ENCODE assay signal across 21 mouse cellular contexts in genomic region chr6:6175350-6175971, GRCm38 (mm10). TPM values are rescaled to one million over a fixed set of nuclear protein-coding genes. Genes with fewer than 3 reads are reported as not detected.
DNase-seq lines count a peak whose midpoint lies in the region; ATAC-seq and TF ChIP-seq lines count a peak whose summit lies in the region.
"Had no signal": no experiment of that assay in that cellular context is flagged by ENCODE, and none has a peak within 500 bp of the region (broad histone marks: within the 10 kb centered on the region; RNA-seq: fewer than 3 reads in every experiment).

No protein-coding gene starts in this region.

- no peak for DNase-seq in heart, adult 9 months (ENCODE audit: low spot score in 2 of 2)
- DNase-seq in liver, adult 2 months (ENCODE audit: extremely low read depth, low read depth, low spot score), result no peak
- DNase-seq in liver, result no peak
- DNase-seq: adrenal gland, postnatal 10 days; cerebellum, adult 18-20 months; cerebellum, adult 9-11 months; embryo, embryonic 11 days; gastrocnemius, postnatal 36 days; heart, adult 18-20 months; heart, postnatal 14 days had no signal

- H3K9ac ChIP-seq in heart, embryonic 12.5 days, result no peak overlapping the region
- H3K9ac ChIP-seq in liver, adult 2 months (ENCODE audit: low read depth, low read length), result no peak overlapping the region
- no peak overlapping the region for H3K9ac ChIP-seq in midbrain, embryonic 16.5 days (ENCODE audit: low read depth, low read length)
- no peak overlapping the region for H3K9ac ChIP-seq in intestine, embryonic 15.5 days
- no peak overlapping the region for H3K9ac ChIP-seq in forebrain, embryonic 15.5 days (replicated peaks)
- H3K9ac ChIP-seq: embryonic facial prominence, embryonic 15.5 days; heart, embryonic 13.5 days had no signal

- H3K4me3 ChIP-seq in heart, embryonic 12.5 days, result no peak overlapping the region
- H3K4me3 ChIP-seq in liver, adult 2 months (ENCODE audit: insufficient read depth, low read depth, low read length), result no peak overlapping the region
- H3K4me3 ChIP-seq in midbrain, embryonic 16.5 days (ENCODE audit: low read depth, low read length), result no peak overlapping the region
- H3K4me3 ChIP-seq in intestine, embryonic 15.5 days (replicated peaks), result no peak overlapping the region
- H3K4me3 ChIP-seq in forebrain, embryonic 15.5 days, result no peak overlapping the region
- H3K4me3 ChIP-seq: embryonic facial prominence, embryonic 15.5 days; erythroblast, embryonic 14.5 days; forebrain, embryonic 10.5 days; heart, embryonic 13.5 days had no signal

- no peak overlapping the region for H3K4me2 ChIP-seq in heart, embryonic 12.5 days
- H3K4me2 ChIP-seq in midbrain, embryonic 16.5 days (ENCODE audit: low read length), result no peak overlapping the region
- H3K4me2 ChIP-seq in intestine, embryonic 15.5 days (replicated peaks), result no peak overlapping the region
- no peak overlapping the region for H3K4me2 ChIP-seq in forebrain, embryonic 15.5 days (replicated peaks)
- H3K4me2 ChIP-seq: embryonic facial prominence, embryonic 15.5 days; heart, embryonic 13.5 days had no signal

- peaks cover 27% of the 10 kb centered on the region for H3K79me2 ChIP-seq in liver, adult 2 months (ENCODE audit: control insufficient read depth, insufficient read depth, low read length)

- no peak for TF ChIP-seq CTCF in liver, adult 2 months (IDR thresholded peaks at IDR 0.05; ENCODE audit: low read depth, low read length)

- H3K36me3 ChIP-seq in heart, embryonic 12.5 days, result peaks cover 17% of the 10 kb centered on the region
- H3K36me3 ChIP-seq in liver, adult 2 months (ENCODE audit: control insufficient read depth, insufficient read depth, low read length), result peaks cover 29% of the 10 kb centered on the region; the same call in 1 of the 2 replicates
- no peaks in the 10 kb centered on the region for H3K36me3 ChIP-seq in midbrain, embryonic 16.5 days (ENCODE audit: control insufficient read depth, insufficient read depth, low read length)
- no peaks in the 10 kb centered on the region for H3K36me3 ChIP-seq in intestine, embryonic 15.5 days
- no peaks in the 10 kb centered on the region for H3K36me3 ChIP-seq in forebrain, embryonic 15.5 days
- H3K36me3 ChIP-seq: embryonic facial prominence, embryonic 15.5 days had no signal

- H3K9me3 ChIP-seq in heart, embryonic 12.5 days (replicated peaks), result no peaks in the 10 kb centered on the region
- H3K9me3 ChIP-seq in midbrain, embryonic 16.5 days (replicated peaks; ENCODE audit: control insufficient read depth, low read length, poor library complexity, severe bottlenecking), result no peaks in the 10 kb centered on the region
- no peaks in the 10 kb centered on the region for H3K9me3 ChIP-seq in intestine, embryonic 15.5 days
- H3K9me3 ChIP-seq in forebrain, embryonic 15.5 days, result no peaks in the 10 kb centered on the region
- H3K9me3 ChIP-seq: embryonic facial prominence, embryonic 15.5 days; forebrain, embryonic 10.5 days; heart, embryonic 13.5 days had no signal

- 59% methylated on average over 5 of the region's 5 CpGs for WGBS in heart, embryonic 12.5 days
- 79% methylated on average over 5 of the region's 5 CpGs for WGBS in liver, adult 2 months
- 32% methylated on average over 5 of the region's 5 CpGs for WGBS in midbrain, embryonic 16.5 days
- WGBS in intestine, embryonic 15.5 days, result 82% methylated on average over 5 of the region's 5 CpGs
- WGBS in forebrain, embryonic 15.5 days, result 33% methylated on average over 5 of the region's 5 CpGs

- no peaks in the 10 kb centered on the region for H3K27me3 ChIP-seq in heart, embryonic 12.5 days (replicated peaks)
- H3K27me3 ChIP-seq in liver, adult 2 months (ENCODE audit: control insufficient read depth, insufficient read depth, low read length), result no peaks in the 10 kb centered on the region
- no peaks in the 10 kb centered on the region for H3K27me3 ChIP-seq in midbrain, embryonic 16.5 days (ENCODE audit: control insufficient read depth, insufficient read depth, low read depth, low read length)
- H3K27me3 ChIP-seq in intestine, embryonic 15.5 days (replicated peaks), result no peaks in the 10 kb centered on the region
- no peaks in the 10 kb centered on the region for H3K27me3 ChIP-seq in forebrain, embryonic 15.5 days
- H3K27me3 ChIP-seq: embryonic facial prominence, embryonic 15.5 days; heart, embryonic 13.5 days had no signal

- ATAC-seq in heart, embryonic 12.5 days (ENCODE audit: insufficient number of reproducible peaks, low FRiP score), result no peak
- 0 out of 2 replicates have a peak, but pooled peaks have one; percentile 22 for ATAC-seq in common myeloid progenitor, adult 5-6 weeks (replicated peaks; ENCODE audit: low read depth, poor library complexity, severe bottlenecking)
- peak; percentile 36; the same call in 1 of the 2 replicates for ATAC-seq in midbrain, embryonic 16.5 days
- ATAC-seq in intestine, embryonic 15.5 days, result no peak
- no peak for ATAC-seq in forebrain, embryonic 15.5 days (replicated peaks)
- ATAC-seq: forebrain, embryonic 14.5 days; hindbrain, embryonic 16.5 days had no signal

- TF ChIP-seq POLR2A in liver, adult 2 months (IDR thresholded peaks at IDR 0.05; ENCODE audit: extremely low read depth, insufficient read depth, low read length), result no peak

- peak overlapping the region; percentile 8; the same call in 1 of the 2 replicates for H3K27ac ChIP-seq in heart, embryonic 12.5 days (ENCODE audit: poor library complexity, severe bottlenecking)
- H3K27ac ChIP-seq in liver, adult 2 months (replicated peaks; ENCODE audit: insufficient read depth, low read depth, low read length), result 0 out of 2 replicates have a peak overlapping the region, but pooled peaks have one; percentile 9
- H3K27ac ChIP-seq in midbrain, embryonic 16.5 days (ENCODE audit: low read length), result no peak overlapping the region
- no peak overlapping the region for H3K27ac ChIP-seq in intestine, embryonic 15.5 days
- H3K27ac ChIP-seq in forebrain, embryonic 15.5 days (replicated peaks), result no peak overlapping the region
- H3K27ac ChIP-seq: embryonic facial prominence, embryonic 15.5 days; forebrain, embryonic 10.5 days; heart, embryonic 13.5 days had no signal

- H3K4me1 ChIP-seq in heart, embryonic 12.5 days (replicated peaks), result peaks cover 32% of the 10 kb centered on the region
- peaks cover 5% of the 10 kb centered on the region for H3K4me1 ChIP-seq in liver, adult 2 months (ENCODE audit: control insufficient read depth, insufficient read depth, low read length)
- peaks cover 10% of the 10 kb centered on the region for H3K4me1 ChIP-seq in midbrain, embryonic 16.5 days (ENCODE audit: control insufficient read depth, insufficient read depth, low read length)
- no peaks in the 10 kb centered on the region for H3K4me1 ChIP-seq in intestine, embryonic 15.5 days (replicated peaks)
- peaks cover 27% of the 10 kb centered on the region for H3K4me1 ChIP-seq in forebrain, embryonic 15.5 days
- H3K4me1 ChIP-seq: embryonic facial prominence, embryonic 15.5 days had no signal

RNA-seq across cellular contexts. Expression of gene Slc25a13, which starts 41.5 kb away (rescaled TPM):
- 80.5 and 83.6 TPM in 2 replicates for polyA plus RNA-seq in heart, embryonic 12.5 days (2016; fragmentation: Nextera tagmentation; extraction: Ambion mirVana)
- total RNA-seq in liver, adult 2 months (2014; rRNA removed), result 206 and 232 TPM in 2 replicates
- 53.5 and 60.3 TPM in 2 replicates for polyA plus RNA-seq in liver, adult 2 months (2012; rRNA removed)
- 30.9 and 58.0 TPM in 2 replicates for total RNA-seq in common myeloid progenitor, adult 5-6 weeks (2017)
- polyA plus RNA-seq in midbrain, embryonic 16.5 days (2015; fragmentation: Nextera tagmentation; extraction: Ambion mirVana), result 3.8 and 3.9 TPM in 2 replicates
- polyA plus RNA-seq in intestine, embryonic 15.5 days (2015; fragmentation: Nextera tagmentation; extraction: Ambion mirVana), result 47.3 and 48.2 TPM in 2 replicates
- 9.9 and 11.6 TPM in 2 replicates for polyA plus RNA-seq in forebrain, embryonic 15.5 days (2015; fragmentation: Nextera tagmentation; extraction: Ambion mirVana)

Comparison
In these comparisons a context has a peak if more than half of its experiments do, and no peak if none do; other contexts are left out.
1. ATAC-seq: peak in common myeloid progenitor, adult 5-6 weeks (single experiment) and midbrain, embryonic 16.5 days (single experiment); none in heart, embryonic 12.5 days (single experiment), intestine, embryonic 15.5 days (single experiment) and forebrain, embryonic 15.5 days (single experiment).
2. H3K27ac ChIP-seq: peak in heart, embryonic 12.5 days (single experiment) and liver, adult 2 months (single experiment); none in midbrain, embryonic 16.5 days (single experiment), intestine, embryonic 15.5 days (single experiment) and forebrain, embryonic 15.5 days (single experiment).